Mouse (Mus musculus): ENCODE data around the gene Rptor. TPM values are rescaled to one million over a fixed set of nuclear protein-coding genes. Genes with fewer than 3 reads are reported as not detected.

Rptor gene
- polyA plus RNA-seq, 2 experiments: 3.7 to 5.8 TPM

GRCm38 (mm10) chr11:119893667-119894236, 291.0 kb downstream of the Rptor start:
- Histone ChIP-seq H3K27me3 (ENCODE audit: control insufficient read depth, insufficient read depth, low read length) (no peaks in the 10 kb centered on the region), H3K9me3 (ENCODE audit: control insufficient read depth, low read length) (no peaks in the 10 kb centered on the region), H3K27ac (no peak overlapping the region), H3K36me3 (replicated peaks; ENCODE audit: control insufficient read depth, insufficient read depth, low read depth) (no peaks in the 10 kb centered on the region), H3K9ac (replicated peaks) (no peak overlapping the region), H3K4me2 (ENCODE audit: low read depth) (no peak overlapping the region), H3K4me3 (ENCODE audit: insufficient read depth in 1 of 2, low read depth in 2 of 2, low read length in 2 of 2) (no peak overlapping the region), H3K4me1 (replicated peaks; ENCODE audit: control insufficient read depth in 2 of 2, insufficient read depth in 2 of 2, low read length in 1 of 2) (no peaks in the 10 kb centered on the region)
- TF ChIP-seq CTCF (IDR thresholded peaks at IDR 0.05; ENCODE audit: low read depth) (no peak), EP300 (IDR thresholded peaks at IDR 0.05; ENCODE audit: low read depth) (no peak)
- no peak for ATAC-seq (ENCODE audit: insufficient read depth)
- 72% methylated on average over 10 of the region's 10 CpGs for WGBS (ENCODE audit: insufficient replicate concordance)
- DNase-seq (ENCODE audit: low read depth in 3 of 3, low spot score in 3 of 3): no peak

DNA sequence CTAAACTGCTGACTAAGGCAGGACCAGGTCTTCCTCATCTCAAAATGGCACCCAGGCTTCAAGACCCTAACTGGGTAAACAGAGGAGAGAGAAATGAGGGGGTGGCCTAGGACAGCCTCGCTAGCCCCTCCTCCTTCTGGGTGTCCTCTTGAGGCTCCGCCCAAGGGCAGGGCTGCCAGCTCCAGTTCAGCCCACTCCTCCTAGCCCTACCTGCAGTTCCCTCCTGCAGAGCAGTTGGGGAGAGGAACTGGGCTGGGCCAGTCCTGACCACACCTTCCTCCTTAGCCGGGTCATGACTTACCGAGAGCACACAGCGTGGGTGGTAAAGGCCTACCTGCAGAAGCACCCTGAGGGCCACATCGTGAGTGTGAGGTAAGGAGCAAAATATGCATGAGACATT, 291.9 kb downstream of the Rptor start:
- no peak for DNase-seq (ENCODE audit: low read depth in 3 of 3, low spot score in 3 of 3)
- H3K9me3 ChIP-seq (ENCODE audit: control insufficient read depth, low read length): no peaks in the 10 kb centered on the region
- no peak overlapping the region for H3K27ac ChIP-seq
- TF ChIP-seq EP300 (IDR thresholded peaks at IDR 0.05; ENCODE audit: low read depth) (no peak), CTCF (IDR thresholded peaks at IDR 0.05; ENCODE audit: low read depth) (no peak)
- H3K4me1 ChIP-seq (replicated peaks; ENCODE audit: control insufficient read depth in 2 of 2, insufficient read depth in 2 of 2, low read length in 1 of 2): no peaks in the 10 kb centered on the region
- ATAC-seq (ENCODE audit: insufficient read depth): no peak
- no peaks in the 10 kb centered on the region for H3K36me3 ChIP-seq (replicated peaks; ENCODE audit: control insufficient read depth, insufficient read depth, low read depth)
- H3K4me3 ChIP-seq (ENCODE audit: insufficient read depth in 1 of 2, low read depth in 2 of 2, low read length in 2 of 2): no peak overlapping the region
- 47% methylated on average over 6 of the region's 6 CpGs for WGBS (ENCODE audit: insufficient replicate concordance)
- H3K27me3 ChIP-seq (ENCODE audit: control insufficient read depth, insufficient read depth, low read length): no peaks in the 10 kb centered on the region
- no peak overlapping the region for H3K9ac ChIP-seq (replicated peaks)
- no peak overlapping the region for H3K4me2 ChIP-seq (ENCODE audit: low read depth)

DNA sequence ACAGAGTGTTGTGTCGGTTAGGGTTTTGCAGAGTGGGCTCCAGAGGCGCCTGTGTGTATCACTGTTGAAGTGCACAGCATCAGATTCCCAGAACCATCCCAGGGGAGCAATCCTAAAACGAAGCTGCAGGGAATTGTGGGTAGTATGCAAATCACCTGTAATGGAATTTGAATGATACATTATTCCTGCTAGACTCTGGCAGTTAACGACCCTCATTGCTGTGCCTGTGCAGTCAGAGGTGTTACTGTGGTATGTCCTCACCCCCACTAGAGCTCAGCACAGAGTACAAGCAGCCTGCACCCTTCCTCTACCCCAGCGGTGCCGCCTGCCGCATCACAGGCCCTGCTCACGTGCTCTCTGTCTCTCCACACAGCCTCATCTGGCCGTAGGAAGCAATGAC, 294.3 kb downstream of the Rptor start:
- Histone ChIP-seq H3K4me2 (ENCODE audit: low read depth) (no peak overlapping the region), H3K9ac (replicated peaks) (no peak overlapping the region), H3K9me3 (ENCODE audit: control insufficient read depth, low read length) (no peaks in the 10 kb centered on the region), H3K27me3 (ENCODE audit: control insufficient read depth, insufficient read depth, low read length) (no peaks in the 10 kb centered on the region), H3K4me1 (replicated peaks; ENCODE audit: control insufficient read depth in 2 of 2, insufficient read depth in 2 of 2, low read length in 1 of 2) (no peaks in the 10 kb centered on the region), H3K4me3 (ENCODE audit: insufficient read depth in 1 of 2, low read depth in 2 of 2, low read length in 2 of 2) (no peak overlapping the region), H3K27ac (no peak overlapping the region), H3K36me3 (replicated peaks; ENCODE audit: control insufficient read depth, insufficient read depth, low read depth) (no peaks in the 10 kb centered on the region)
- no peak for TF ChIP-seq EP300 (IDR thresholded peaks at IDR 0.05; ENCODE audit: low read depth)
- no peak for TF ChIP-seq CTCF (IDR thresholded peaks at IDR 0.05; ENCODE audit: low read depth)
- no peak for DNase-seq (ENCODE audit: low read depth in 3 of 3, low spot score in 3 of 3)
- no peak for ATAC-seq (ENCODE audit: insufficient read depth)
- WGBS (ENCODE audit: insufficient replicate concordance): 77% methylated on average over 9 of the region's 9 CpGs

- no peak for DNase-seq (ENCODE audit: low read depth in 3 of 3, low spot score in 3 of 3)
- Histone ChIP-seq H3K27me3 (ENCODE audit: control insufficient read depth, insufficient read depth, low read length) (no peaks in the 10 kb centered on the region), H3K4me3 (ENCODE audit: insufficient read depth in 1 of 2, low read depth in 2 of 2, low read length in 2 of 2) (no peak overlapping the region), H3K4me1 (replicated peaks; ENCODE audit: control insufficient read depth in 2 of 2, insufficient read depth in 2 of 2, low read length in 1 of 2) (no peaks in the 10 kb centered on the region), H3K9ac (replicated peaks) (no peak overlapping the region), H3K4me2 (ENCODE audit: low read depth) (no peak overlapping the region), H3K9me3 (ENCODE audit: control insufficient read depth, low read length) (no peaks in the 10 kb centered on the region), H3K27ac (no peak overlapping the region), H3K36me3 (replicated peaks; ENCODE audit: control insufficient read depth, insufficient read depth, low read depth) (no peaks in the 10 kb centered on the region)
- TF ChIP-seq CTCF (IDR thresholded peaks at IDR 0.05; ENCODE audit: low read depth): no peak
- WGBS (ENCODE audit: insufficient replicate concordance): 79% methylated on average over 11 of the region's 11 CpGs
- ATAC-seq (ENCODE audit: insufficient read depth): no peak
Observed at GRCm38 (mm10) chr11:119898976-119899375, 296.3 kb downstream of the Rptor start.

DNA sequence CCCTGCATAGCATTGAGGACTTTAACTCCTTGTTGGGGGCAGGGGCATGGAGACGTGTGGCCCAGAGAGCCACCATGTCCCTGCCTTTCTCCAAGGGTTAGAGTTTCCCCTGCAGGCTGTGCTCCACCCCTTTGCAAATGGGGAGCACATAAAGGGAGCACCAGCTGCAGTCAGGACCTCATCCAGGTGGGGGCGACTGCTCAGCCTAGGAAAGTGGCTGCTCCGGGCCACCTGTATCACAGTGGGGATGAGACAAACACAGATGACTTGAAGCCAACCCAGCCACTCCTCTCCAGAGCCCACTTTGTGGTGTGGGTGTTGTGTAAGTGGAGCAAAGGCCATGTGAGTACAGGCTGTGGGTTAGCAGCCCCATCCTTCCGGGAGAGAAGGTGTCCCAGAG, 298.5 kb downstream of the Rptor start:
- Histone ChIP-seq H3K9me3 (ENCODE audit: control insufficient read depth, low read length) (no peaks in the 10 kb centered on the region), H3K36me3 (replicated peaks; ENCODE audit: control insufficient read depth, insufficient read depth, low read depth) (no peaks in the 10 kb centered on the region), H3K9ac (replicated peaks) (no peak overlapping the region), H3K4me1 (replicated peaks; ENCODE audit: control insufficient read depth in 2 of 2, insufficient read depth in 2 of 2, low read length in 1 of 2) (no peaks in the 10 kb centered on the region), H3K27ac (no peak overlapping the region), H3K4me2 (ENCODE audit: low read depth) (no peak overlapping the region), H3K27me3 (ENCODE audit: control insufficient read depth, insufficient read depth, low read length) (no peaks in the 10 kb centered on the region), H3K4me3 (ENCODE audit: insufficient read depth in 1 of 2, low read depth in 2 of 2, low read length in 2 of 2) (no peak overlapping the region)
- DNase-seq (ENCODE audit: low read depth in 3 of 3, low spot score in 3 of 3) (no peak), ATAC-seq (ENCODE audit: insufficient read depth) (no peak)
- WGBS (ENCODE audit: insufficient replicate concordance): 59% methylated on average over 4 of the region's 4 CpGs
- no peak for TF ChIP-seq EP300 (IDR thresholded peaks at IDR 0.05; ENCODE audit: low read depth)
- TF ChIP-seq CTCF (IDR thresholded peaks at IDR 0.05; ENCODE audit: low read depth): no peak
